Mouse (Mus musculus) lung, postnatal 0 days (tissue): Measurements from ENCODE around the gene Sap30. TPM values are rescaled to one million over a fixed set of nuclear protein-coding genes. Genes with fewer than 3 reads are reported as not detected.

ENCODE experiments used
- ATAC-seq: fragments of 200-750 bp; cut with Nextera tagmentation; 2 replicates; pipeline ENCODE4 v1.8.0; 2017; ENCODE audit warnings: moderate library complexity
- DNase-seq: peaks from one replicate; pipeline ENCODE4 v3.0.0-alpha.2; 2016; ENCODE audit warnings: low spot score
- H3K27ac ChIP-seq: fragments of 300-500 bp; sonication (generic); 2 replicates; pipeline ENCODE4 v1.5.1; 2014; ENCODE audit warnings: antibody characterized with exemption, mild to moderate bottlenecking, low read length, mixed read lengths
- H3K27me3 ChIP-seq: fragments of 300-500 bp; sonication (generic); replicated peaks from 2 replicates; pipeline ENCODE4 v1.6.1; 2014; ENCODE audit warnings: low read length, mixed read lengths; ENCODE audit not compliant: insufficient read depth
- H3K36me3 ChIP-seq: fragments of 300-500 bp; sonication (generic); 2 replicates; pipeline ENCODE4 v1.6.1; 2014; ENCODE audit warnings: low read length, mixed read lengths; ENCODE audit not compliant: insufficient read depth
- H3K4me1 ChIP-seq: fragments of 300-500 bp; sonication (generic); 2 replicates; pipeline ENCODE4 v1.6.1; 2014; ENCODE audit warnings: antibody characterized with exemption, low read depth, low read length, mixed read lengths; ENCODE audit not compliant: insufficient read depth
- H3K4me2 ChIP-seq: fragments of 300-500 bp; sonication (generic); replicated peaks from 2 replicates; pipeline ENCODE4 v1.6.1; 2014; ENCODE audit warnings: low read depth, mild to moderate bottlenecking, low read length, moderate library complexity, mixed read lengths
- H3K4me3 ChIP-seq: fragments of 300-500 bp; sonication (generic); 2 replicates; pipeline ENCODE4 v1.5.1; 2014; ENCODE audit warnings: low read depth, low read length
- H3K9ac ChIP-seq: fragments of 300-500 bp; sonication (generic); replicated peaks from 2 replicates; pipeline ENCODE4 v1.6.1; 2014; ENCODE audit warnings: low read depth, mild to moderate bottlenecking
- H3K9me3 ChIP-seq: fragments of 300-500 bp; sonication (generic); 2 replicates; pipeline ENCODE4 v1.6.1; 2016; ENCODE audit warnings: low read length, mixed read lengths
- CTCF ChIP-seq: IDR thresholded peaks from 2 replicates; pipeline ENCODE4 v1.5.1; 2016; ENCODE audit warnings: antibody characterized with exemption, mild to moderate bottlenecking
- EP300 ChIP-seq: IDR thresholded peaks from 2 replicates; pipeline ENCODE4 v1.6.1; 2016; ENCODE audit warnings: antibody characterized with exemption, mild to moderate bottlenecking, control low read depth
- WGBS: fragments of 180-500 bp; shearing (Covaris S2); extraction: QIAGEN DNeasy Blood & Tissue Kit; methylation state at CpG from one replicate; pipeline ENCODE4 v1.1.7; 2014; 5-methylcytosine and 5-hydroxymethylcytosine counted together
- polyA plus RNA-seq: library from polyadenylated mRNA; unstranded; fragments of >200 nt; fragmentation: Nextera tagmentation; extraction: Ambion mirVana; gene quantifications from 2 replicates; pipeline ENCODE4 v1.2.1, GENCODE M21; 2015

Gene Sap30
- polyA plus RNA-seq, 1 experiment from 2014 or later, result 18.5 TPM

- WGBS, result 46% methylated on average over 5 of the region's 5 CpGs
- no peak; the same call in 1 of the 2 replicates for ATAC-seq
- H3K4me1 ChIP-seq, result no peaks in the 10 kb centered on the region; the same call in 1 of the 2 replicates
Measured at GRCm38 (mm10) chr8:57503641-57504040, 16.0 kb upstream of the Sap30 start.

DNA sequence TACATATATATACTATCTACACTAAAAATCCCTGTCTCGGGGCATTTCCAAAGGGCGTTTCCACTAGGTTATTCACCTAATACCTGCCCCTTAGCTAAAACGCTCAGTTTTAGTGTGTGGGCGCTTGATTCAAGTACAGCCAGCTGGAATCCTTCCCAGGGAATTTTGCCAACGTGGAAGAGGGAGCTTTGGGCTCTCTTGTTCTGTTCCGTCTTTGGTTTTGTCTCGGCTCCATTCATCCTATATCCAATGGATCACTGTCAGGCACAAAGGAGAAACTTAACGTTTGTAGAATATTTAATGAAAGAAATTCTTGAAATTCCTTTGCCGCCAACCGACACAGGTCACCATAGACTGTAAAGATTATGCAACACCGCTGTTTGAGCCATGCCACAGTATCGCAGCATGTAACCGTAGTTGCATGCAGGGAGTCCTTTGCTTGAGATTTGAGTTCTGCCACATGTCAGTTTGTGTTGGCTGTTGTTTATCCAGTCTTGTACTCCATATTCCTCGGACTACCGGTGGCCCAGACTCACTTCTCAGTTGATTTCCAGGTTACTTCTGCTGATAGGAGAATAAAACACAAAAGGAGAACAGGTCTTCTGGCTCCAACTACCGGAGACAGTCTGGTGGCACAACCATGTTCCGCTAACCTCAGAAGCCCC lies 11.3 kb upstream of the Sap30 start:
- 25% methylated on average over 17 of the region's 17 CpGs for WGBS
- H3K9me3 ChIP-seq, result no peaks in the 10 kb centered on the region
- no peaks in the 10 kb centered on the region for H3K27me3 ChIP-seq
- H3K27ac ChIP-seq, result no peak overlapping the region
- peak; percentile 70 for ATAC-seq
- no peak overlapping the region; the same call in 1 of the 2 replicates for H3K4me3 ChIP-seq
- TF ChIP-seq CTCF (no peak), EP300 (no peak; the same call in 1 of the 2 replicates)
- no peak overlapping the region for H3K9ac ChIP-seq
- H3K36me3 ChIP-seq, result no peaks in the 10 kb centered on the region
- no peaks in the 10 kb centered on the region; the same call in 1 of the 2 replicates for H3K4me1 ChIP-seq
- H3K4me2 ChIP-seq, result peak overlapping the region; percentile 25
- DNase-seq, result peak; percentile 65

More at GRCm38 (mm10) chr8:57503641-57504040, 16.0 kb upstream of the Sap30 start:
- no peaks in the 10 kb centered on the region for H3K9me3 ChIP-seq
- no peak overlapping the region for H3K4me2 ChIP-seq
- H3K27me3 ChIP-seq, result no peaks in the 10 kb centered on the region
- no peaks in the 10 kb centered on the region for H3K36me3 ChIP-seq
- H3K9ac ChIP-seq, result no peak overlapping the region
- no peak overlapping the region for H3K4me3 ChIP-seq
- H3K27ac ChIP-seq, result no peak overlapping the region
- DNase-seq, result peak; percentile 45
- peak; percentile 96 for TF ChIP-seq CTCF
- no peak for TF ChIP-seq EP300

DNA sequence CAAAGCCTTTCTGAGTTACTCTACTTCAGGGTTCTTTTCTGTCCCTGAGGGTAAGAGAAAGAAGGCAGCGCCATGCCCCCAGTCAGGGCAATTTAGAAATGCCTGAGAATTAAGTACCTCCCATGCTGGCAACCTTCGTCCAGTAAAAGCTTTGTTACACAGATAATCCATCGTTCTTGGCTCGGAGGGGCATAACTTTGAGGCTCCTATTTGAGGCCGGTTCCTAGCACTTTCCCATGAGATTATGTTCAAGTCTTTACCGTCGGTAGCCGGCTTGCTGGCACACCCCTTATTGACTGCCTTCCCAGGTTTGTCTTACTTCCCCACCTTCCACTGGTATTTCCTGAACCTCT lies 10.8 kb upstream of the Sap30 start:
- no peak for TF ChIP-seq CTCF
- Histone ChIP-seq H3K4me1 (no peaks in the 10 kb centered on the region; the same call in 1 of the 2 replicates), H3K27me3 (no peaks in the 10 kb centered on the region), H3K9ac (no peak overlapping the region), H3K4me3 (no peak overlapping the region; the same call in 1 of the 2 replicates), H3K27ac (no peak overlapping the region), H3K4me2 (peak overlapping the region; percentile 25), H3K9me3 (no peaks in the 10 kb centered on the region), H3K36me3 (no peaks in the 10 kb centered on the region)
- DNase-seq (no peak), ATAC-seq (no peak; the same call in 1 of the 2 replicates)
- 35% methylated on average over 8 of the region's 8 CpGs for WGBS

DNA sequence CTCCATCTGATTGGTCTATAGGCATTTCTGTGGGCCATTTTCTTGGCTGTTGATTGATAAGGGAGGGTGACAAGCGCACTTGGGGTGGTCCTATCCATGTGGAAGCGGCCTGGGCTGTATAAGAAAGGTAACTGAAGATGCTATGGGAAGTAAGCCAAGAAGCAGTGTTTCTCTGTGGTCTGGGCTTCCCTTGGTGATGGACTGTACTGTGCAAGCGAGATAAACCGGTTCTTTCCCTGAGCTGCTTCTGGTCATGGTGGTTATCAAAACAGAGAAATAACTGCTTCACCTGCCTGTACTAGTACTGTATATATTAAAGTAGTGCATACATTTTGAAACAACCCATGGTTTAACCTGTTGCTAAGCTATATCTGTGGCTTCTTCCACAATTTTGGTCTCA lies 4.2 kb upstream of the Sap30 start:
- Histone ChIP-seq H3K9ac (no peak overlapping the region), H3K27me3 (no peaks in the 10 kb centered on the region), H3K4me3 (no peak overlapping the region), H3K27ac (no peak overlapping the region), H3K9me3 (no peaks in the 10 kb centered on the region), H3K4me2 (no peak overlapping the region), H3K4me1 (no peaks in the 10 kb centered on the region), H3K36me3 (no peaks in the 10 kb centered on the region)
- no peak for DNase-seq
- TF ChIP-seq CTCF (no peak), EP300 (no peak)
- 86% methylated on average over 4 of the region's 4 CpGs for WGBS
- no peak for ATAC-seq

DNA sequence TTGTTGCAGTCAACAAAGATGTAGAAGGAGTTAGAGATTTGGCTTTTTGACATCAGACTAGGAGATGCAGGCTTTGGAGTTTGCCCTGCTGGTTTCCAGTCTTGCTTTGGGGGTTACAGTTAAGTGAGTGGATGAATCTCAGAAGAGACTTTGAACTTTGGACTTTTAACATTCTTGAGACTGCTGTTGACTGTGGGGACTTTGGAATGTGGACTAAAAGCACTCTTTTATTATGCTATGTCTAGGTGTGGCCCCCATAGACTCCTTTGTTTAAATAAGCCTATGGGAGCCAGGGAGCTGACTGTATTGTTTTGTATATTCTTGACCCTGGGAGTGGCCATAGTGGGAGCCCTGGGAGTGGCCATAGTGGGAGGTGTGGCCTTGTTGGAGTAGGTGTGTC lies 2.2 kb upstream of the Sap30 start:
- no peaks in the 10 kb centered on the region for H3K4me1 ChIP-seq
- no peak for DNase-seq
- H3K36me3 ChIP-seq, result no peaks in the 10 kb centered on the region
- no peaks in the 10 kb centered on the region for H3K27me3 ChIP-seq
- no peak overlapping the region for H3K4me2 ChIP-seq
- no peak overlapping the region for H3K4me3 ChIP-seq
- no peak for TF ChIP-seq EP300
- ATAC-seq, result no peak
- no peak overlapping the region for H3K27ac ChIP-seq
- no peaks in the 10 kb centered on the region for H3K9me3 ChIP-seq
- H3K9ac ChIP-seq, result no peak overlapping the region

DNA sequence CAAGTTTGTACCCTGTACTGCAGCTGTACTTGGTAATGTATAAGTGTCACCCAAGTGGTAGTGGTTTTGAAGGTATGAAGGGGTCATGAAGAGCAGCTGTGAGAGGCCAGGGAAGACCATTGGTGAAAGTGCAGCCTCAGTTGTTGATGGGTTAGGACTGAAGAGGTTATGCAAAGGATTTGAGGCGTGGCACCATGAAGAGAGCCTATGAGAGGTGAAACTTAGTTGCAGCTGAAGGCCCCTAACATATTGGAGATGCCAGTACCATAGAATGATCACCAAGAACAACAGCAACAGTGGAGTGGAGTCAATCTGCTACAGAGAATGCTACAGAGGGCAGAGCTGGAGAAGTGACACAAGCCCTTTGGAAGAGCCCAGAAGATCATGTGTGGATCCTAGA lies 1.7 kb upstream of the Sap30 start:
- Histone ChIP-seq H3K27ac (no peak overlapping the region), H3K9ac (no peak overlapping the region), H3K4me3 (no peak overlapping the region)

More for the DNA sequence above, 1.7 kb upstream of the Sap30 start:
- no peak for DNase-seq
- Histone ChIP-seq H3K9me3 (no peaks in the 10 kb centered on the region), H3K36me3 (no peaks in the 10 kb centered on the region), H3K4me2 (no peak overlapping the region), H3K4me1 (no peaks in the 10 kb centered on the region), H3K27me3 (no peaks in the 10 kb centered on the region)
- ATAC-seq, result no peak
- WGBS, result 96% methylated on average over 1 of the region's 1 CpGs
- no peak for TF ChIP-seq EP300
